Mouse (Mus musculus): ENCODE results near the gene St3gal6. TPM values are rescaled to one million over a fixed set of nuclear protein-coding genes. Genes with fewer than 3 reads are reported as not detected.
A peak's percentile ranks its signal among the peaks of the same experiment; 100 is the strongest.

St3gal6 gene
- polyA plus RNA-seq, 1 experiment: 159 TPM

DNA sequence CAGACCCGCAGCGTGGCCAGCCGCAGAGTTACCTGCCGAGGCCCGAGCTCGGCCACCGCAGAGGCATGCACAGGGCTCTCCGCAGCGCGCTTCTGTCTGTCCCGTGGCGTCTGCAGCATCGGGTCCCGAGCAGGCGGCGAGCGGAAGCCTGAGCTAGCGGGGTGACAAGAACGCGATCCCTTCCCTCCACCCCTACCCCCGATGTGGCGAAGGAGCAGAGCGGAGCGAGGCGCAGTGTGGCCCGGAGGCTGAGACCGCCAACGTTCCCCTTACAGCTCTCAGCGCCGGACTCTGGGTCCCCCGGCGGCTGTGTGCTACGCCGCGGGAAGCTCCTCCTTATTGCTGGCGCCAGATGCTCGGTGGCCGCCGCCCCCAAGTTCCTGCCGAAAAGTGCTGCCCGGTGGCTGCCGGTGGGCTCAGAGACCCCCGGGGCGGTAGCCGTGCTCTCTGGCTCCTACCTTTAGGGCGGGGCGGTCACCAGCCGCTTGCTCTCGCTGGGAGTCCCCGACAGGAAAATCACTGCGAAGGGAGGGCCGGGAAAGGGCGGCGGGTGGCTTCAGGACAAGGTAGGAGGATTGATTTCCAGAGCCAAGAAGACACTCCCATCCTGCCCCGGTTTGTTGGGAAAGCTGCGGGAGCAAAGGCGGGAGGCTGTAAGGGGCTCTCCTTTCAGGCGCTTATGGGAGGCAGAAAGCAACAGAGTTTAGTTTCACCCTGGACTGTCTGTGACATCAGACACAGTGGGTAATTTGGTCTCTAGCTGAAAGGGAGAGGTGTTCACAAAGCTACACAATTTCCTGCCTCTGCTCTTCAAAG is 791 bp downstream of the St3gal6 start:
- Histone ChIP-seq H3K4me3 (replicated peaks) (peak overlapping the region; percentile 99), H3K4me1 (peaks cover 73% of the 10 kb centered on the region), H3K9me3 (no peaks in the 10 kb centered on the region), H3K27me3 (replicated peaks) (no peaks in the 10 kb centered on the region), H3K36me3 (replicated peaks; ENCODE audit: low read length) (peaks cover 9% of the 10 kb centered on the region)
- no peak for TF ChIP-seq GATA1 (IDR thresholded peaks at IDR 0.05; ENCODE audit: borderline replicate concordance, low read length)
- TF ChIP-seq FLI1 (IDR thresholded peaks at IDR 0.05; ENCODE audit: low read length): no peak

- Histone ChIP-seq H3K4me3 (replicated peaks) (peak overlapping the region; percentile 99), H3K4me1 (peaks cover 74% of the 10 kb centered on the region), H3K36me3 (replicated peaks; ENCODE audit: low read length) (peaks cover 10% of the 10 kb centered on the region), H3K9me3 (no peaks in the 10 kb centered on the region), H3K27me3 (replicated peaks) (no peaks in the 10 kb centered on the region)
- TF ChIP-seq GATA1 (IDR thresholded peaks at IDR 0.05; ENCODE audit: borderline replicate concordance, low read length) (no peak), FLI1 (IDR thresholded peaks at IDR 0.05; ENCODE audit: low read length) (no peak)
Measured at GRCm38 (mm10) chr16:58522677-58523043, 1.4 kb downstream of the St3gal6 start.

GRCm38 (mm10) chr16:58521900-58522299 is 2.1 kb downstream of the St3gal6 start:
- Histone ChIP-seq H3K4me3 (replicated peaks) (peak overlapping the region; percentile 99), H3K27me3 (replicated peaks) (no peaks in the 10 kb centered on the region), H3K36me3 (replicated peaks; ENCODE audit: low read length) (peaks cover 15% of the 10 kb centered on the region), H3K9me3 (no peaks in the 10 kb centered on the region), H3K4me1 (peaks cover 73% of the 10 kb centered on the region)
- TF ChIP-seq GATA1 (IDR thresholded peaks at IDR 0.05; ENCODE audit: borderline replicate concordance, low read length) (no peak), FLI1 (IDR thresholded peaks at IDR 0.05; ENCODE audit: low read length) (no peak)

DNA sequence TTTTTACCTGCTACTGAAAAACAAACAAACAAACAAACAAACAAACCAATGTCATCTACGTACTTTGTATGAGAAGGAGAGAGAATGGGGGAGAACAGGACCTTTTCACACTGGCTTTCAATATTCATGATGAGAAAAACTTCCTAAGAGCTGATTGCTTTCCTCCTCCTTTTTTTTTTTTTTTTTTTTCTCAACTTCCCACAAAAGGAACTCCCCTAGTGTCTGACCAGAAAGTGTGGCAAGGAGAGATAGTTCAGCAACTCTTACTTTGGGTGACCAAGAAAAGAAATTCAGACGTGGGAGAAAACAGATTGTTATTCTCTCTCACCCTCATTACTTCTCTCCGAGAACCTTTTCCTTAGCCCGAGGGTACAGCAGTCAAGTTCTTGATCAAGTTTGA is 2.9 kb downstream of the St3gal6 start:
- TF ChIP-seq GATA1 (IDR thresholded peaks at IDR 0.05; ENCODE audit: borderline replicate concordance, low read length) (no peak), FLI1 (IDR thresholded peaks at IDR 0.05; ENCODE audit: low read length) (no peak)
- H3K36me3 ChIP-seq (replicated peaks; ENCODE audit: low read length): peaks cover 21% of the 10 kb centered on the region
- H3K9me3 ChIP-seq: no peaks in the 10 kb centered on the region
- peaks cover 72% of the 10 kb centered on the region for H3K4me1 ChIP-seq
- peak overlapping the region; percentile 99 for H3K4me3 ChIP-seq (replicated peaks)
- no peaks in the 10 kb centered on the region for H3K27me3 ChIP-seq (replicated peaks)

DNA sequence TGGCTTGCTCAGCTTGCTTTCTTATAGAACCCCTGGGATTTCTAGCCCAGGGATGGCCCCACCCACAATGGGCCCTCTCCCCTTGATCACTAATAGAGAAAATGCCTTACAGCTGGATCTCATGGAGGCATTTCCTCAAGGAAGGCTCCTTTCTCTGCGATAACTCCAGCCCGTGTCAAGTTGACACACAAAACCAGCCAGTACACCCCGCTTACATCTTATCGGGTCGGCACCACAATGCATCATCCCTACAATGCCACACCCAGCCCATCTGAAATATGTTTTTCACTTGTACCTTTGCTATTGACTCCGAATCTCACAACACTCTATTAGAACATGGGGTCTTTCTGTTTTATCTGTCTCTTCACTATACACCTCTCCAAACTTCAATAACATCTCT is 3.6 kb downstream of the St3gal6 start:
- Histone ChIP-seq H3K9me3 (no peaks in the 10 kb centered on the region), H3K27me3 (replicated peaks) (no peaks in the 10 kb centered on the region), H3K4me1 (peaks cover 67% of the 10 kb centered on the region), H3K36me3 (replicated peaks; ENCODE audit: low read length) (peaks cover 23% of the 10 kb centered on the region), H3K4me3 (replicated peaks) (peak overlapping the region; percentile 99)
- no peak for TF ChIP-seq FLI1 (IDR thresholded peaks at IDR 0.05; ENCODE audit: low read length)
- no peak for TF ChIP-seq GATA1 (IDR thresholded peaks at IDR 0.05; ENCODE audit: borderline replicate concordance, low read length)

DNA sequence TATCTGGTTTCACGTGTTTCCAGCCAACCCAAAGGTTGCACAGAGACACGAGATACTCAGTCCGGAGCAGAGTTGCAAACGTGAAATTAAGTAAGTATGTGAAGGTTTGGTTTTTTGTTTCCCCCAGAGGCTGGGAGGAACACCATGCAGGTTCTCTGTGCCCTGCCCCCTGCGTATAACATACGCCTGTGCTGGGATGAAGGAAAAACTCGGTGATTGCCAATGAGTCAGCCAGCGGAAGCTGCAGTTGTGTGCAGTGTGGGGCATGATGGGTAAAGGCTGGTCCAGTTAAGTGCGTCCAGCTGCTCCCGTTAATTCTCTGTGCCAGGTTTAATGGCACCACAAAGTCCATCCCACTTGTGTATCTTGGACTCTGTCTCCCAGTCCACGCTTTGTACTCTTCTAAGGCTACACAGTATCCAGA is 4.4 kb downstream of the St3gal6 start:
- Histone ChIP-seq H3K4me1 (peaks cover 64% of the 10 kb centered on the region), H3K4me3 (replicated peaks) (peak overlapping the region; percentile 84), H3K36me3 (replicated peaks; ENCODE audit: low read length) (peaks cover 27% of the 10 kb centered on the region), H3K9me3 (no peaks in the 10 kb centered on the region), H3K27me3 (replicated peaks) (no peaks in the 10 kb centered on the region)
- TF ChIP-seq FLI1 (IDR thresholded peaks at IDR 0.05; ENCODE audit: low read length) (no peak), GATA1 (IDR thresholded peaks at IDR 0.05; ENCODE audit: borderline replicate concordance, low read length) (no peak)

DNA sequence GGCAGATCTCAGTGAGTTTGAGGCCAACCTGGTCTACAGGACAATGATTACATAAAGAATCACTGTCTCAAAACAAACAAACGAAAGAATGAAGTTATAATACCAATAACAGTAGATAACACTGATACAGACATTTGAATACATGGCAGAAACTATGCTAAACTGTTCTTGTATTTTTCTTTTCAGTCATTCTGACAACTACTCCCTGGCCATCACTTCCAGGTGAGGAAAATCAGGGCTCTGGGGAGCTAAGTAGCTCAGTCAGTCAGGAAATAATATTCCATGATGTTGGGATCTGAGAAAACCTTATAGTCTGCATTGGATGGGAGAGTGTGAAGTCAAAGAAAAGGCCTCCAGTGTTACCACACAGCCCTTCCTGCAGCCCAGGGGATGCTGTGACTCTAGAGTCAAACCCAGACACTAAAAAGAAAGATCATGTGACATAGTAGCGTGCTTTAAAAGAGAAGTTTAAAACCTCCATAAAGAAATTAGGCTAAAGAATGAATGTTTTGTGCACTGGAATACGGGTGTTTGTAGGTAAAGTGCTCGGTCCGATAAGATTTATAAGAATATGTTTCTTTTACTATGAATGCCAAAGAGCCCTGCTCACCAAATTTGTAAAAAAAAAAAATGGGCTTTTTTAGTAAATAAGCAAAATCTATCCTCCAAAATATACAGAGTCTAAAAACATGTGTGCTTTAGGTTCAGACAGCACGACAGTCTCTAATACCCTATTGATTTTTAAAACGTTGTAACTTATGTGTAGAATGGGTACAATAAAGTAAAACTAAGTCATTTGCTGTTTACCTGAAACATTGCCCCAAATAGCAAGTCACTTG is 6.9 kb downstream of the St3gal6 start:
- Histone ChIP-seq H3K36me3 (replicated peaks; ENCODE audit: low read length) (peaks cover 48% of the 10 kb centered on the region), H3K4me3 (replicated peaks) (no peak overlapping the region), H3K4me1 (peaks cover 76% of the 10 kb centered on the region), H3K9me3 (no peaks in the 10 kb centered on the region), H3K27me3 (replicated peaks) (no peaks in the 10 kb centered on the region)
- no peak for TF ChIP-seq FLI1 (IDR thresholded peaks at IDR 0.05; ENCODE audit: low read length)
- no peak for TF ChIP-seq GATA1 (IDR thresholded peaks at IDR 0.05; ENCODE audit: borderline replicate concordance, low read length)

- H3K4me1 ChIP-seq: peaks cover 83% of the 10 kb centered on the region
- peaks cover 59% of the 10 kb centered on the region for H3K36me3 ChIP-seq (replicated peaks; ENCODE audit: low read length)
- H3K9me3 ChIP-seq: no peaks in the 10 kb centered on the region
- no peaks in the 10 kb centered on the region for H3K27me3 ChIP-seq (replicated peaks)
- no peak for TF ChIP-seq FLI1 (IDR thresholded peaks at IDR 0.05; ENCODE audit: low read length)
- no peak for TF ChIP-seq GATA1 (IDR thresholded peaks at IDR 0.05; ENCODE audit: borderline replicate concordance, low read length)
- no peak overlapping the region for H3K4me3 ChIP-seq (replicated peaks)
Measured at GRCm38 (mm10) chr16:58516161-58516560, 7.9 kb downstream of the St3gal6 start.

GRCm38 (mm10) chr16:58514565-58514964 is 9.5 kb downstream of the St3gal6 start:
- no peak overlapping the region for H3K4me3 ChIP-seq (replicated peaks)
- H3K4me1 ChIP-seq: peaks cover 80% of the 10 kb centered on the region
- no peaks in the 10 kb centered on the region for H3K9me3 ChIP-seq
- H3K36me3 ChIP-seq (replicated peaks; ENCODE audit: low read length): peaks cover 64% of the 10 kb centered on the region
- TF ChIP-seq FLI1 (IDR thresholded peaks at IDR 0.05; ENCODE audit: low read length) (no peak), GATA1 (IDR thresholded peaks at IDR 0.05; ENCODE audit: borderline replicate concordance, low read length) (no peak)
- no peaks in the 10 kb centered on the region for H3K27me3 ChIP-seq (replicated peaks)

- TF ChIP-seq GATA1 (IDR thresholded peaks at IDR 0.05; ENCODE audit: borderline replicate concordance, low read length) (no peak), FLI1 (IDR thresholded peaks at IDR 0.05; ENCODE audit: low read length) (no peak)
- H3K27me3 ChIP-seq (replicated peaks): no peaks in the 10 kb centered on the region
- H3K36me3 ChIP-seq (replicated peaks; ENCODE audit: low read length): peaks cover 70% of the 10 kb centered on the region
- no peaks in the 10 kb centered on the region for H3K9me3 ChIP-seq
- H3K4me3 ChIP-seq (replicated peaks): no peak overlapping the region
- H3K4me1 ChIP-seq: peaks cover 79% of the 10 kb centered on the region
Measured at GRCm38 (mm10) chr16:58513755-58514154, 10.3 kb downstream of the St3gal6 start.
